Mouse (Mus musculus) heart, postnatal 0 days (tissue): ENCODE measurements around the gene Gosr2. TPM values are rescaled to one million over a fixed set of nuclear protein-coding genes. Genes with fewer than 3 reads are reported as not detected.

Source experiments
- ATAC-seq: fragments of 200-750 bp; cut with Nextera tagmentation; 2 replicates; pipeline ENCODE4 v1.8.0; 2017; ENCODE audit warnings: low read depth, moderate number of reproducible peaks, moderate library complexity; ENCODE audit not compliant: insufficient read depth
- DNase-seq: peaks from one replicate; pipeline ENCODE4 v3.0.0-alpha.2; 2016; ENCODE audit warnings: low spot score
- H3K27ac ChIP-seq: fragments of 300-500 bp; sonication (generic); 2 replicates; pipeline ENCODE4 v1.5.1; 2014; ENCODE audit warnings: low read depth, mild to moderate bottlenecking
- H3K27me3 ChIP-seq: fragments of 300-500 bp; sonication (generic); 2 replicates; pipeline ENCODE4 v1.6.1; 2014; ENCODE audit warnings: low read length, mixed read lengths; ENCODE audit not compliant: control insufficient read depth, insufficient read depth
- H3K36me3 ChIP-seq: fragments of 300-500 bp; sonication (generic); replicated peaks from 2 replicates; pipeline ENCODE4 v1.6.1; 2014; ENCODE audit warnings: low read length, mixed read lengths; ENCODE audit not compliant: control insufficient read depth, insufficient read depth
- H3K4me1 ChIP-seq: fragments of 300-500 bp; sonication (generic); 2 replicates; pipeline ENCODE4 v1.6.1; 2014; ENCODE audit warnings: antibody characterized with exemption; ENCODE audit not compliant: control insufficient read depth, insufficient read depth
- H3K4me2 ChIP-seq: fragments of 300-500 bp; sonication (generic); 2 replicates; pipeline ENCODE4 v1.6.1; 2014; ENCODE audit warnings: low read depth, mild to moderate bottlenecking, low read length, moderate library complexity
- H3K4me3 ChIP-seq: fragments of 300-500 bp; sonication (generic); 2 replicates; pipeline ENCODE4 v1.5.1; 2014; ENCODE audit warnings: low read depth, low read length
- H3K9ac ChIP-seq: fragments of 300-500 bp; sonication (generic); replicated peaks from 2 replicates; pipeline ENCODE4 v1.6.1; 2014; ENCODE audit warnings: low read depth, low read length, mixed read lengths
- H3K9me3 ChIP-seq: fragments of 300-500 bp; sonication (generic); replicated peaks from 2 replicates; pipeline ENCODE4 v1.6.1; 2016; ENCODE audit warnings: low read length; ENCODE audit not compliant: control insufficient read depth
- CTCF ChIP-seq: IDR thresholded peaks from 2 replicates; pipeline ENCODE4 v1.5.1; 2016; ENCODE audit warnings: antibody characterized with exemption, control low read depth, low read depth
- EP300 ChIP-seq: IDR thresholded peaks from 2 replicates; pipeline ENCODE4 v1.6.1; 2016; ENCODE audit warnings: antibody characterized with exemption, low read depth
- WGBS: fragments of 180-500 bp; shearing (Covaris S2); extraction: QIAGEN DNeasy Blood & Tissue Kit; methylation state at CpG from one replicate; pipeline ENCODE4 v1.1.7; 2014; 5-methylcytosine and 5-hydroxymethylcytosine counted together
- polyA plus RNA-seq: library from polyadenylated mRNA; unstranded; fragments of >200 nt; fragmentation: Nextera tagmentation; extraction: Ambion mirVana; gene quantifications from 2 replicates; pipeline ENCODE4 v1.2.1, GENCODE M21; 2015
- total RNA-seq: library from RNA; depleted of rRNA; stranded (reverse); fragments of >200 nt; gene quantifications from 2 replicates; pipeline ENCODE4 v1.2.3, GENCODE M21; 2014; ENCODE audit warnings: low replicate concordance

Gene Gosr2
- total and polyA plus RNA-seq, 2 experiments from 2014 or later: 56.8 to 73.8 TPM

DNA sequence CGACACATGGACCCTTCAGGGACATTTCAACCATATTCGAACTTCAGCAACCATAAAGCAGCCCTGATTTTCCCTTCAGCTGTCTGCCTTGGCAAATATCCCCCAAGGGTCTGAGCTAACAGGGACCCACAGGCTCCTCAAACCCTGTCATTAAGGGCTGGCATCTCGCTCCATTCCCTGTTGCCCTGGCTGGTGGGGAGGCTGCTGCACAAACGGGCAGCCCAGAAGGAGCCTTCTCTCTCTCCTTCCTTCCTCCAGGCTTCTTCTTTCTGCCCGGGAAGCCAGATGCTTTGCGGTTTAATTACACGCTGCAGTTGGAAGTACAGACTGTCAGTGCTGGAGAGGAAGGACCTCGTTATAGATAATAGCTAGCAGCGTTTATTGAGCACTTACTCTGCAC is 54.5 kb downstream of the Gosr2 start:
- no peaks in the 10 kb centered on the region for H3K36me3 ChIP-seq
- H3K9ac ChIP-seq: no peak overlapping the region
- ATAC-seq (no peak), DNase-seq (no peak)
- H3K4me3 ChIP-seq: no peak overlapping the region
- peaks cover 40% of the 10 kb centered on the region for H3K27me3 ChIP-seq
- H3K27ac ChIP-seq: no peak overlapping the region
- H3K4me2 ChIP-seq: no peak overlapping the region
- 64% methylated on average over 9 of the region's 9 CpGs for WGBS
- H3K9me3 ChIP-seq: no peaks in the 10 kb centered on the region
- no peak for TF ChIP-seq CTCF
- no peak for TF ChIP-seq EP300
- H3K4me1 ChIP-seq: no peaks in the 10 kb centered on the region

DNA sequence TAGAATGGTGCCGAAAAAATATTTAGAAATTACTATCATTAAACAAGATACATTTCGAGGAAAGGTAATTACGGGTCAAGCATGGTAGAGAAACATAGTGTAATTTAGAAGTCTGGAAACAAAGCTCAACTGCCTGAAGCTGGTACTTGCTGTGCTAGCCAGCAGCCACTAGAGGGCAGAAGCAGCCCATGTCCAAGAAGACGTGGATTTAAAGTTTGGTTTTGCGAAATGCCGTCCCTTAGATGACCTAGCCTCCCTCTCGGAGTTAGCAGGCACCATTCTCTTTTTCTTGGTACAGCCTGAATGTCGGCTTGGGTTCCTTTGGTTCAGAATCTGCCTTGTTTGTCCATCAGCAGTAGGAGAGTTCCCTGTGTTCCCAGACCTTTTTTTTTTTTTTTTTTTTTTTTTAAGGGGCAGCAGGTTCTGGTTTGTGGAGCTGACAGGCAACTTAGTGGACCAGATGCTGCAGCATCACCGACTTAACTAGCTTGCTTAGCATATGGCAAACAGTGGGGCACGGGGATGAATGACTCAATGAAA is 58.2 kb downstream of the Gosr2 start:
- WGBS: 2% methylated on average over 10 of the region's 10 CpGs
- H3K27me3 ChIP-seq: peaks cover 32% of the 10 kb centered on the region
- H3K9me3 ChIP-seq: no peaks in the 10 kb centered on the region
- H3K4me1 ChIP-seq: no peaks in the 10 kb centered on the region
- H3K27ac ChIP-seq: no peak overlapping the region
- no peak overlapping the region for H3K4me2 ChIP-seq
- no peak overlapping the region for H3K9ac ChIP-seq
- H3K36me3 ChIP-seq: no peaks in the 10 kb centered on the region
- H3K4me3 ChIP-seq: no peak overlapping the region
- TF ChIP-seq EP300: no peak
- peak; percentile 90 for TF ChIP-seq CTCF
- ATAC-seq (no peak), DNase-seq (peak; percentile 46)

DNA sequence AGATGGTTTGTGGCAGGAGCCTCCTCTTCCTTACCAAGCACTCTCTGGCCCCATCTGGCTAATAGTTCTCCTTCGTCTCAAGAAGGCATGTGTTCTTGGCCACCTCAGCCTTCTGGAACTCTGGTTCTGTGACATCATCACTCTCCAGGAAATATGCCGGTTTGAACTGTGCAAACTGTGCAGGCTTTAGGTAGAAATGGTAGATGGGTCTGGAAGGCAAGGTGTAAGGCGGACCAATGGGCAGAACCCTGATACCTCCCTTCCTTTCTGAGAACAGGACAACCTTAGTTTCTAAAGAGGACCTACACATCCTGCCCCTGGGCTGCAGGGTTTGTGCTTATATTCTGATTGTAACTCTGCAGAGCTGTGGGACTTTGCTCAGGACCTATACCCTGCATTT is 58.9 kb downstream of the Gosr2 start, which contains the start of gene Lyzl6:
Gene Lyzl6, minus strand, starts transcription at position 101 of the 400 bp plus-strand sequence.
- DNase-seq (no peak), ATAC-seq (no peak)
- H3K4me2 ChIP-seq: no peak within 1 kb of the TSS
- H3K36me3 ChIP-seq: no peaks in the 10 kb centered on the region
- H3K9me3 ChIP-seq: no peaks in the 10 kb centered on the region
- TF ChIP-seq CTCF (no peak), EP300 (no peak)
- H3K4me3 ChIP-seq: no peak within 1 kb of the TSS
- H3K27me3 ChIP-seq: peaks cover 32% of the 10 kb centered on the region
- no peak within 1 kb of the TSS for H3K27ac ChIP-seq
- H3K9ac ChIP-seq: no peak within 1 kb of the TSS
- H3K4me1 ChIP-seq: no peaks in the 10 kb centered on the region
- WGBS: 68% methylated on average over 3 of the region's 3 CpGs

DNA sequence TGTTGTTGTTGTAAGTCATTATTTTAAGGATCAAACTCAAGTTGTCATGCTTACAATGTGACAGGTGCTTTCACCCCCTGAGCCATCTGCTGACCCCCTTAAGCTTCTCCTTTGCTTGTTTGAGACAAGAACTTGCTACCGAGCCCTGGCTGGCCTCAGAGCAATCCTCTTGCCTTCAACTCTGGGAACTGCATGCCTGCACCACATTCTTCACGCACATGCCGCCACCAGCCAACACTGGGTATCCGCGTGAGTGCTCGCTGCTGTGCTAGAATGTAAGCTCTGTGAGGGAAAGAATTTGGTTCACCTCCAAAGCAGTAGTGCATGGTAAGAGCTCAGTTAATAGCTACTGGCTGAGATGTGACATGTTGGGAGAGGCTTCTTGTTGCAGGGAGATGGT is 61.4 kb downstream of the Gosr2 start:
- H3K4me2 ChIP-seq: no peak overlapping the region
- no peak overlapping the region for H3K27ac ChIP-seq
- H3K36me3 ChIP-seq: no peaks in the 10 kb centered on the region
- no peak overlapping the region for H3K4me3 ChIP-seq
- DNase-seq (no peak), ATAC-seq (no peak)
- H3K9ac ChIP-seq: no peak overlapping the region
- H3K4me1 ChIP-seq: no peaks in the 10 kb centered on the region
- 71% methylated on average over 6 of the region's 6 CpGs for WGBS
- TF ChIP-seq CTCF (no peak), EP300 (no peak)
- peaks cover 32% of the 10 kb centered on the region for H3K27me3 ChIP-seq
- H3K9me3 ChIP-seq: no peaks in the 10 kb centered on the region

DNA sequence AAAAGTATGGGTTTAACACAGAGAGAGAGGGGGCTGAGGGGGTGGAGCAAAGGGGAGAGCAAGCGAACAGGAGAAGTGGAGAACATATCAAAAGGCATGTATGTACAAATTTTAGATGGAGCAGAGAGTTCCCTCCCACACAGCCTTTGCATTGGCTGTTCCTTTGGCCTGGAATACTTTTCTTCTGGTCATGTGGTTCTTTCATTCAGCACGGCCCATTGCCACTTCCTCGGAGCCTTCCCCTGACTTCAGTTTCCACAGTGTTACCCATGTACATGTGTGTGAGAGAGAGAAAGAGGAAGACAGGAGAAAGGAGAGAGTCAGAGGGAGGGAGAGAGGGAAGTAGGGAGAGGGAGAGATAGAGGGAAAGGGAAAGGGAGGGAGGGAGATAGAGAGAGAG is 62.2 kb downstream of the Gosr2 start:
- WGBS: 58% methylated on average over 3 of the region's 3 CpGs
- no peak overlapping the region for H3K4me2 ChIP-seq
- H3K9ac ChIP-seq: no peak overlapping the region
- H3K27ac ChIP-seq: no peak overlapping the region
- TF ChIP-seq CTCF (no peak), EP300 (no peak)
- H3K4me3 ChIP-seq: no peak overlapping the region
- ATAC-seq (no peak), DNase-seq (no peak)
- peaks cover 28% of the 10 kb centered on the region for H3K27me3 ChIP-seq
- H3K4me1 ChIP-seq: no peaks in the 10 kb centered on the region
- H3K9me3 ChIP-seq: no peaks in the 10 kb centered on the region
- H3K36me3 ChIP-seq: no peaks in the 10 kb centered on the region

DNA sequence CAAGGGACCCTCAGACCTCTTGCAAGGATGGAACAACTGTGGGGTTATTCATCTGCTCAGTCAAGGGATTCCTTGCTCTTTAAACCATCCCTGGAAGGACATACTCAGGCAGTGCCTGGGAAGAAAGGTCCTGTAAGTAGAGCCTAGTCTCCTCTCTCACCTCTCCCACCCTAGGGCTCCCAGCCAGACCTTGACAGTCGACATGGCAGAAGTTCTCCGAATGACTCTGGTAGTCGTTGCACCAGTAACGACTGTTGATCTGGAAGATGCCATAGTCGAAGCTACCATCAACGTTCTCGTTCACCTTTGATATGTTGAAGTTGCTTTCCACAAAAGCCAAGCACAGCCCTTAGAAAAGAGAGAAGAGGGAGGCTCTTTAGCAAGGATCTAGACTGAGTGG is 62.9 kb downstream of the Gosr2 start:
- H3K4me1 ChIP-seq: no peaks in the 10 kb centered on the region
- no peaks in the 10 kb centered on the region for H3K9me3 ChIP-seq
- no peak for ATAC-seq
- H3K9ac ChIP-seq: no peak overlapping the region
- no peak for DNase-seq
- H3K4me3 ChIP-seq: no peak overlapping the region
- TF ChIP-seq CTCF: no peak
- H3K36me3 ChIP-seq: no peaks in the 10 kb centered on the region
- peaks cover 21% of the 10 kb centered on the region for H3K27me3 ChIP-seq
- WGBS: 71% methylated on average over 7 of the region's 7 CpGs
- no peak overlapping the region for H3K4me2 ChIP-seq
- no peak overlapping the region for H3K27ac ChIP-seq
